Mouse (Mus musculus) frontal cortex, postnatal 14 days (tissue): ENCODE data around the gene Zkscan3.

Source experiments
- DNase-seq, 2 experiments: peaks; one replicate each; pipeline ENCODE4 v3.0.0; 2022; ENCODE audit warnings: low spot score in 2 of 2

Zkscan3 gene

DNA sequence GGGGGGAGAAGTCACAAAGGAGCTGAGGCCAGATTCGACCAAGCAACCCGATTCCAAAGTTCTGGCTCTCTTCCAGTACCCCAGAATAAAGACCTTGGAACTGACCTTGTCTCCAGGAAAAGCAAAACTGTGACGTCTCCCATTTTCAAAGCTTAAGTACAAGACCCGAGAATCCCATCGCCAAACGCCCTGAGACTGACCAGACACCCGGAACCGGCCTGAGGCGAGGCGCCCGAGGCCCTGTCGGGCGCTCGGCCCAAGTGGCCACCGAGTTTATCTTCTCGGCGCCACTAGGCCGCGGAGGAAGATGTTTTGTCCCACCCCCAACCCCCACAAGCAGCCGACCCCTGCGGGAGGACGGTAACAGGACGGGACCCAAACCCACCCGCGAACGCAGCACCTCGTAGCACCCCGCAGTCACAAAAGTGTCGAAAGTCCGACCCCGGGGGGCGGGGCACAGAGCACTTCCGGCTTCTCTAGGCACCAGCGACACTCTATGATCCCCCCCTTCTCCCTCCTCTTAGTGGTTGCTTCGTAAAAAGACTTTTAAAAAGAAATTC is at the start of gene Zkscan3:
Gene Zkscan3, minus strand, starts transcription at position 469 of the 560 bp plus-strand sequence.
- DNase-seq: peak; percentile 54 to 75

DNA sequence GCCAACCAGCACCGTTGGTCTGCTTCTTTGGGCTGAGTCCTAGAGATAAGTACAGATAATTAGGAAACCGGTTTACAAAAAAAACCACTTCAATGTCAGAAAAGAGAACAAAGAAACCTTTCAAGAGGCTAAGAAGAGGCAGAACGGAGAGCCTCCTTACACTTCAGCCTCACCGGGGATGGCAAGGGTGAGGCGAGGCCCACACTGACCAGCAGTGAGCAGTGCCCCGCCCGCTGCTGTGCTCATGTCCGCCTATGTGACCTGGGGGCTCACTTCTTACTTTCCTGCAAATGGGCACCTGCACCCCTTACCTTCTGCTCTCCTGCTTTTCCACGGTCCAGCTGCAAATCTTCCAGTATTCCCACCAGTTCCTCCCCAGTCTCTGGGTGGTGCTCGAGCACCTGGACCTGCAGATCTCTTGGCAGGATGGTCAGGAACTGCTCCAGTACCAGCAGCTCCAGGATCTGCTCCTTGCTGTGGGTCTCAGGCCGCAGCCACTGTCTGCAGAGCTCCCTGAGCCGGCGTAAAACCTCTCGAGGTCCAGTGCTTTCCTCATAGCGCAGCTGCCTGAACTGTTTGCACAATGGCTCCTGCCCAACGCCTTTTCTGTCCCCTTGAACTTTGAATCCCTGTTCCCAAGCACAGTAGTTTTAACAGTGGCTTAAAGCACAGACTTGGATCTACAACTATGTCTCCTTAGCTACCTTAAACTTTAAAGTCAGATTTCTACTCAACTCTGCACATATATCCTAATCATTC is 45.5 kb upstream of the Zkscan3 start:
- no peak for DNase-seq

DNA sequence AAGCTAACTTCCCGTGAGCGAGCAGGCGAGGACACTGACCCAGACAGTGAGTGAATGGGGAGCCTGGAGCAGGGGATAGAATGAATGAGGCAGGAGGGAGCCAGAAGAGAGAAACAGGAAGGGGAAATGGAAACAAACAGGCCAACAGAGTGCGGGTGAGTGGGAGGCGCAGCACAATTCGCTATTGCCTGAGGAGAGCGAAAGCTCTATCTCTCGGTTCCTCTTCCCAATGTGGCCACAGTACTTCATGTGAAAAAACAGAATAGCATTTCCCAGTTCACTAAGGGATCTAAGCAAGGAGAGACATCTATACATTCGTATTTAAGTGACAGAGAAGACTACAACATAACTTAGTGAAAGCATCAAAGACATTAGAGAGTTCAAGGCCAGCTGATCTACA is 44.2 kb upstream of the Zkscan3 start:
- no peak for DNase-seq

DNA sequence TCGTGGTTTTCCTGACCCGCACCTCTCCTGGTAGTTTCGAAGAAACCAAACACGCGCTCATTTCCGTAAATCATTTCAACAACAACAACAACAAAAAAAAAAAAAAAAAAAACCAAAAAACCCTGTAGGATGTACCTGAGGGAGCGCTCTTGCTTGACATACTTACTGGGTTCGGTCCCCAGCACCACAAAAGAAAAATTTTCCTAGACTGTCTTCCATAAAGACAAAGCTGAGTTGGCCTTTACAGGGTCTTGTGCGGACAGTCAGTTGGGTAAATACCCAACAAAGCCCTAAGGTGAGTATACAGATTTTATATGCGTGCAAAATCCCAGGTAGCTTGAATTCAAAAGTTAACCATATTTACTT is 38.6 kb upstream of the Zkscan3 start:
- no peak for DNase-seq

DNA sequence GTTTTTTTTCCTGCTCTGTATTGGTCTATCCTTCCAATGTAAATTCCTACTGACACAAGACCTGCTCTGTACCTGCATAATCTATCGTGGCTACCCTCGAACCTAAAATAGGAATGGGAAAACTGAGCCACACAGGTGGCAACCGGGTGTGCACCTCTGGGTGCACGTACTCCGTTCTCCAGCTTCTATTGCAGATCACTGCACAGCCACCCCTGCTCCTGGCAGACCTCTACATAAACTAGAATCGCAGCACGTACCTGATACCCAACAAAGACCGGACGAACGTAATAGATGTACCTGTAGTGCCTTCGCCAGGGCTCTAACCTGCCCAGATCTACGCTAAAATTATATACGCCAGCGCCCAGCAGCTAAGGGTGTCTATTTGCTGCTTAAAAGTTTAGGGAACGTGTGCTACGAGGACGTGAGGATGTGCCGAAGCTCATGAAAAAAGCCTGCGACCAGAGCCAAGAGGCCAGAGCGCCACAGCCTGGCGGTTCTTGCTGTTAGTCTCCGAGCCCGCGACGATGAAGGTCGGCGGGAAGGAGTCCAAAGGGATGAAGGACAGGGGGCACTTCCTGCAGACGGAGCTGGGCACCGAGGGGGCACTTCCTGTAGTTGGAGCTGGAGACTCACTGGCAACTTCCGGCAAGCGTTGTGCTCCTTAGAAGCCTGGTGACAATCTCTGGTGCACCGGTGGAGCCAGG is 38.1 kb upstream of the Zkscan3 start, which contains the start of gene Pgbd1:
Gene Pgbd1, minus strand, starts transcription at position 556 of the 704 bp plus-strand sequence.
- DNase-seq: peak; percentile 61 to 66

DNA sequence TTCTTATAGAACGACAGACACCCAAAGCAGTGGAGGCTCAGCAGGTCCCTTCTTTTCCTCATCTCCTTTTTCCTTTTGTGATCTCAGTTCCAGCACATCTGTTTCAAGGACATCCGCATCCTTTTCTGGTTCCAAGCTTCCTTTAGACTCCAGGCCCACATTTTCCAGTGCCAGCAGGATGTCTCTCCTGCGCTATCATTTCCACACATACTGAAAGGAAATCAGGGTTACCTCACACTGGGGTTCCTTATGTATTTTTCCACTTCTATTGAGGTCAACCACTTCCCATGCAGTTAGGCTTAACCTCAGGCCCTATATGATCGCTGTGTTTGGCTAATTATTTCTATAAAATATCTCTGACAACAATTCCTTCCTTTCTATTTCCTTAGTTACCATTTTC is 32.9 kb upstream of the Zkscan3 start:
- no peak for DNase-seq

DNA sequence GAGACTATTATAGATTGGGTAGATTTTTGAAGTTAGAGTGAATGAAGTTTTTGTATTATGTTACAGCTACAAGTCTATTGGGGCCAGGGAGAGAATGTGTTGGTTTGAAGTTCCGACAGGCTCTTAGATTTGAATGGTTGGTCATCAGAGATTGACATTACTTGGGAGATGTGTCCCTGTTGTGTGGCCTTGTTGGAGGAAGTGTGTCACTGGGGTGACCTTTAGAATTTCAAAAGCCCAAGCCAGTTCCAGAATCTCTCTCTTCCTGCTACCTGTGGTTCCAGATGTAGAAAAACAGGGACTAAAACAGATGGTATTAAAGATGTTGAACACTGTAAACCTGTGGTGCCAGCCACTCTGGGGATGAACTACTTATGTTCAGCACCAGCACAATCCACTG is 25.1 kb upstream of the Zkscan3 start:
- no peak for DNase-seq

DNA sequence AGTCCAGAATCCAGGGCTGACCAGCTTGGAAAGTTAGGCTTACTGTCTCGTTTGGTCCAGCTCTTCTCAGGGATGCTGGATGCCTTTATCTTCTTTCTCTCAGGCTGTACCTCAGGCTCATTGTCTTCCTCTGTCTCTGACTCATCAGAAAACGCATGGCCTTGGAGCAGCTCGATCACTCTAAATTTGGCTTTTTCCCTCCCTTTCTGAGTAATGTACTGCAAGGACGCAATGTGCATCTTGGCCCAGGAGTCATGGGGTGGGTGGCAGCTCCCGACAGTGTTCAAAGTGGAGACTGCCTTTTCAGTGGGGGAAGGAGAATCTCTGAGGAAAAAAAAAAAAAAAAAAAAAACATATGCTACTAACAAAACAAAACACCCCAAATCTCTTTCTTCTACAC is 20.7 kb upstream of the Zkscan3 start:
- DNase-seq: no peak

DNA sequence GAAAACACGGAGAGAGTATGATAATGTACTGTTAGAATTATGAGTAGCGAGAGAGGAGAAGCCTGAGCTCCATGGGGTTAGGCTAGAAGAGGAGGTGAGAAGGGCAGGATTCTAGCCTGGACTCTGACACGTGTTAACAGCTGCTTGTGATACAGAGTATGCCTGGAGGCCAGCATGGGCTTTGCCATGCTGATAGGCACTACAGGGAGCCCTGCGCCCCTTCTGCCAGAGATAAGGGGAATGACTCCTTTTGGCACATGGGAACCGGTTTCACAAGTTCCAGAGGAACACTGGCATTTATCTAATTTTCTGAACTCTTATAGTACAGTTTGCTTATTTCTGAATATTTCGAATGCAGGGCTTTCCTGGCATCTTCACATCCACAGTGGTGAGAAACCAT is 16.3 kb upstream of the Zkscan3 start:
- no peak for DNase-seq

DNA sequence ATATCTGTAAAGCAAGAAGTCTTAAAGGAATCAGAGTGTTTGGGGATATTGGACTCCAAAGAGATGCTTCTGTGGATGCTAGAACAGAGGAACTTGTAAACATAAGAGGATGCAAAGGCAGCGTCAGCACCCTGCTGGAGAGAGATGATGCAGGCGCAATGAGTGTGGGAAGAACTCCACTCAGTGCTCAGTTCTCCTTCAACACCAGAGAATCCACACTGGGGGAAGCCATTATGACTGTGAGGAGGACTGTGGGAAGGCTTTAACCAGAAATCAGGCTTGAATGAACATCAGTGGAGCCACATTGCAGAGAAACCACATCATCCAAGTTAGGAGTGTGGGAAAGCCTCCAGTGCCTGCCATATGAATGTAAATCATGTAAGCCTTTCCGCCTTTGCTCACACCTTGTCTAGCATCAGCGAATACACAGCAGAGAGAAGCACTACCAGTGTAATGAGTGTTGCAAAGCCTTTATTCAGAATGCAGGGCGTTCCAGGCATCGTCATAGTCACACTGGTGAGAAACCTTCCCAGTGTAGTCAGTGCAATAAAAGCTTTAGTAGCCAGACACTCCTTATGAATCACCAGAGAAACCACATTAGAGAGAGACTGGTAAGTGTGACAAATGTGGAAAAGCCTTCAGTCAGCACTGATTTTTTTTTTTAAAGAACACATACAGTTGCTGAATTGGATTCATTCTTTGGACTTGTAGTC is 14.9 kb upstream of the Zkscan3 start:
- DNase-seq: no peak

DNA sequence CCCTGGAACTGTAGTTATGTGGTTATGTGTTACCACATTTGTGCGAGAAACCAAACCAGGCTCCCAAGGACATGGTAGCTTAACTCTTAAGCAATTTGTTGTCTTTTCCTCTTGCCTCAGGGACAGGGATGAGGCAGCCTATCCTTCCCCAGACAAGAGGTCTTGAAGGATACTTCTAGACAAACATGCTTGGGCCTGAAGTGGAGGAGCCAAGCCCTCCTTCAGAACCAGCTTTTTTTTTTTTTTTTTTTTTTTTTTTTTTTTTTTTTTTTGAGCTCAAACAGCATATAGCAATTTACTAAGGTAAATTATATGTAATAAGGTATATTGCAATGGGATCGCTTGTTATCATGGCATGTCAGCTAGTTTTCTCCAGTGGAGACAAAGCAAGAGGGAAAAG is 13.2 kb upstream of the Zkscan3 start:
- DNase-seq: no peak

DNA sequence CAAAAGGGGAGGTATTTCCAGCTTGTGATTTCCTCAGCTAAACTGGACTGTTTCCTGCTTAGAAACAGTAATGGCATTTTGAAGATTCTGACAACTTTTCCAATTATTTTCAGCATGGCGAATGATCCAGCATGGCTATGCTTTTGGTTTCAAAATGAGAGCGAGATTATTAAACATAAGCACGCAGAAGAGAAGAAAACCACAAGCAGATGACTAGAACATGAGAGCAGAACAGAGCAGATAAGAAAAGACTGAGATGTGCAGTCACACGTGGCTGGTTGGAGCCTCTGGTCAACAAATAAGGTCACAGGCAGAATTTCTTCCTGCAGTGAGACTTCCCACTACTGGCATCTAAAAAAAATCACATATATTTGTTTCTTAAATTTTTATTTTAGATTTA is 12.7 kb upstream of the Zkscan3 start:
- no peak for DNase-seq

DNA sequence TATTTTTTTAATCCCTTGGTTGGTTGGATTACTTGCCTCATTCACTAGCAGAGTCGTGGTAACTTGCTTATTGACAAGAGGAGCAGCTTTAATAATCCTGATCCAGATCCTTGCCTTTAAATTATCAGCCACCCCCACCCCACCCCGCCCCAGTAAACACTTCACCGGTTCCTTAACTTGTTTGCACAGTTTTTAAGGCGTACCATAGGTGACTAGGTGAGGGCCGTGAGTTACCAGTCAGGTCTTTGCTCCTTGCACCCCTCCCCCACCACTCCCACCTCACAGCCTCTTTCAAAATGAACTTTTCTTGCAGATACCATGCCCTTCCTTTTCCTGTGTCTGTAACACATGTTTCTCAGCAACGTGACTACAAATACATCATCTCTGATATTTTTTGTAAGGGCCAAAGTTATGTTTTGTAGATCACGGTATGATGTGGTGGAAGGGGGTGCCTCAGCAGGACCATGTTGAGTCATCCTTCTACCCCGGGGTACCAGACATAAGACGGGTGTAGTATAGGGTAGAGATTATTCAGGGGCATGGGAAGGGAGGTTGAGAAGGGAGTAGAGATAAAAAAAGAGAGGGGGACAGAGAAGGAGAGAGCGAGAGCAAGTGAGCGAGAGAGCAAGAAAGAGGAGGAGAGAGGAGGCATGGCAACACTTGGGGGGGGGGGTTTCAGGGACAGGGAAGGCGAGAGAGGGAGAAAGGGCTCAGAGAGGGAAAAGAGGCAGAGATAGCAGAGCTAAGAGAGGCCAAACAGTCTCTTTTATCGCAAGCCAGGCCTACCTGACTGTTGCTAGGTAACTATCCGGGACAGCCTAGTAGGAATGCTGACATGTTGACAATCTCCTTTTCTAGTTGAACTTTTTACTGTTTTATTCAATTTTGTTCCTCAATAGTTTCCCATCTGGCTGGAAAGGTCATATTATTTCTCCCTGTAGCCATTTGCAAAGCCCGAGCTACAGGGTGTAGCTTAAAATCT is 12.0 kb upstream of the Zkscan3 start:
- DNase-seq: no peak

DNA sequence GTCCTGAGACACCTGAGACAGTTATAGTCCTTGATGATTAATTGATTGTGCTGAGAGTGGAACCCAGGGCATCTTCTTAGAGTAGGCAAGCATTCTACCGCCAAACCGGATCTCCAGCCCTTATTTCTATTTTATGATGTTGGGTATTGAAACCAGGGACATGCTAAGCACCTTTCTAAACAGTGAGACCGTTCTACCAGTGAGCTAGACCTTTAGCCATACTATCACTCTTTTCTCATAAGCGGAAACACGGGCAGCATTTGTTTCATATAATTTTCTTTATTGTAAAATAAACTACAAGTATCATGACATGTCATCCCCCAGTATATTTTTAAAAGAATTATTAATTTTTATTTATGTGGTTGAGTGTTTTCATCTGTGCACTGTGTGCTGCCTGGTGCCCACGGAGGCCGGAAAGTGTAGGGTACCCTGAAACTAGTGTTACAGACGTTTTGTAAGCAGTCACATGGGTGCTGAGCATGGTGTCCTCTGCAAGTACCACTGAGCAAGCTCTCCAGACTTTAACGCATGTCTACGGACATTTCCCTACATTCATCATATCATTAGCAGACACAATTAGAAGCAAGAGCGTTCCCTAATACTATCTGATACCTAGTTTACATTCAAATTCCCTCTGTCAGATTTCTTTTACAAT is 6.4 kb upstream of the Zkscan3 start:
- DNase-seq: no peak

DNA sequence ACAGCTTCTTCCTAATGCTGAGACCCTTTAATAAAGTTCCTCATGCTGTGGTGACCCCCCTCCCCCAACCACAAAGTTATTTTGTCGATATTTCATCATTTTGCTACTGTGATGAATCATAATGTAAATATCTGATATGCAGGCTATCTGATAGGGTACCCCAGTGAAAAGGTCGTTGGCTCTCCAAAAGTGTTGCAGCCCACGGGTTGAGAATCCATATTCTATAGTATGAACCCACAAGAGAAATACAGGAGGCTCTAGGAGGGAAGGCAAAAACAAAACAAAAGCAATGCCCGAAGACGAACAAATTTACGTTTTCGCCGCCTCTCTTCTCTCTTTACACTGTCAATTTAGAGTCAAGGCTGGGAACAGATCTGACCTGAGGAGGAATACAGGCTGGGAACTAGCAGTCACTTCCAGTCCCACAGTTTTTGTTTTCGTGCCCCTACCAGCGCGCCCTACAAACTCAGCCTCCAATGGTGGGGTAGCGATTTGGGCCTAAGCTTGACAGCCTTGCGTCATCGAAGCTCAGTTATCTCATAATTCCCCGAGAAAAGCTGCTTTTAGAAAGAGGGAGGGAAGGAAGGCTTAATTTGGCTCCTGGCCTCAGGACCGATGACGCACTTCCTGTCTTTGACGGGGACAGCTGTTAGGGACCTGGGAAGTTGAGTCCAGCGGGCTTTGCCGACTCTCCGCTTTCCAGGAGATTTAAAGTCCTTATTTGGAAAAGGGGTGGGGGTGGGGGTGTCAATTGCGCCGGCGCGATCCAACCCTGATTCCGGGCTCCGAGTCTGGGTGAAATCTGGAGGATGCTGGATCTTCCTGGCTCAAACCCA is 5.6 kb upstream of the Zkscan3 start:
- DNase-seq: peak; percentile 73 to 84

DNA sequence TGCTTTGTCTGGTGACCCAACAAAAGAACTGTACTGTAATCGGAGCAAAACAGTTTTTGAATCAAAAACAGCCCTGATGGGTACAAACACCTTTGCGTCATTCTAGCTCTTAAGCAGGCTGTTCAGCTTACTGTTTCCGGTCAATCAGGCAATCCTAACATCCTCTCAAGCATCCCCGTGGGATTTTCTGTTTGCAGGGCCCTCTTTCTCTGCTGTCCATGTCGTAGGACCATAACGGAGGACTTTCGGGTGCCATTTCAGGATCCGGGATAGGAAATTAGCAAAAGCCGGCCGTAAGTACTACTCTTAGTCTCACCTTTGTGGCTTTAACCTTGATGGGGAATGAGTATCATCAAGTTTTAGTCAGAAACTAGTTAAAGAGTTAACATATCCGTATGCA is 4.8 kb upstream of the Zkscan3 start:
- no peak for DNase-seq

DNA sequence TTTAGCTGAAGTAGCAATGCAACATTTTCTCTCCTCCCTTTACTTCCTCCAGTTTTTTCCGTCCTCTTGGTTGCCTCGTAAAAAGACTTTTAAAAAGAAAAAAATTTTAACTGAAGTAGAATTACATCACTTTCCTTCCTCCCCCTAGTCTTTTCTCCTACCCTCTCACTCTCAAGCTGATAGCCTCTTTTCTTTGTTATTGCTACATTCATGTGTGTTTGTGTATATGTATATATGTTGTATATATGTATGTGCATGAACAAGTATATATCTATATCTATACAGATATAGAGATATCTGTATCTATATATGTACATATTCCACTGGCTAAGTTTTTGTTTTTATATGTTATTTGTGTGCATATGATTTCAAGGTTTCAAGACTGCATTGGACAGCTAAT is 293 bp upstream of the Zkscan3 start:
- no peak for DNase-seq

DNA sequence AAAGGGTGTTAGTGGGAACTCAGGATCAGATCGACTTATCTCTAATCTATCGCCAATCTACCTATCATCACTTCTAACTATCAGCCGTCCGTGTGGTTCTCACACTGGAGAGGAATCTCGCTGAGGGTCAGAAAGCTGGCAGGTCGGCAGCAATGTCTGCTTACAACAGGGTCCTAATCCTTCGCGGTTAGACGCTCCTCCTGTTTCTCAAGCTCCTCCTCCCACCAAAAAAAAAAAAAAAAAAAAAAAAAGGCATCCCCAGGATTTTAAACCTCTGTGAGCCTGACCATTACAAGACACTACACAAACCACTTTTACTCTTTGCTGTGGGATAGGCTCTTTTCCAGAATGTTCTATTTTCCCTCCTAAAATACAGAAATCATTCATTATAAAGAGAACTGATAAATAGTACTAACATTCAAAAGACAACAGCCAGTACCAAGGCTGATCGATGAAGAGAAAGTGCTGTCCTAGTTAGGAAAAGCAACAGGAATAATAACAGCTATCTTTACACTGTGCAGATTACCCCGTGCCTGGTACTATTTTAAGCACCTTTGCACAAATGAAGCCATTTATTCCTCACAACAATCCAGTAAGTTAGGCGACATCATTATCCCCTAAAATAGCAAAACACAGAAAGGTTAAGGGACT is 794 bp downstream of the Zkscan3 start:
- no peak for DNase-seq

DNA sequence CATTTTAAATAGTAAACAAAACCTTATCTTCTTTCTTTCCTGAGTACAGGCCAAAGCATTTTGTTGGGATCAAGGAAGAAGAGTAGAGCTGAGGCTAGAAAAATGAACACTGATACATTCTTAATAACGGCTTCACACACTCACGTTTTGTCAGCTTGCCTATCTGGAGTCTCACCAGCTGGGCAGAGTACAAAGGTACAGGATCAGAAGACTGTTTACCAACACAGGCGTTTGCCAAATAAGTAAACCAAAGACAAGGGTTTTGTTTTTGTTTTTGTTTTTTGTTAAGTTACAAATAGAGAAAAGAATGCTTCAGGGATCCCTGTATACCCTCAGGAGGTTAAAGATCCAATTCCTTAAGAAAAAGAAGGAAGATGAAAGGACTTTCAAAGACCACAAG is 1.4 kb downstream of the Zkscan3 start:
- DNase-seq: no peak
